Mouse (Mus musculus) kidney, adult 2 months (tissue): ENCODE measurements around the gene Nkx2-2. TPM values are rescaled to one million over a fixed set of nuclear protein-coding genes. Genes with fewer than 3 reads are reported as not detected.

ENCODE experiments used
- DNase-seq: peaks from one replicate; pipeline ENCODE4 v3.0.0; 2021
- H3K27ac ChIP-seq: fragments of 200-500 bp; 2 replicates; pipeline ENCODE4 v1.5.1; 2012; ENCODE audit warnings: low read depth, low read length, control low read depth, inconsistent platforms; ENCODE audit not compliant: insufficient read depth
- H3K27me3 ChIP-seq: fragments of 200-500 bp; replicated peaks from 2 replicates; pipeline ENCODE4 v1.6.1; 2012; ENCODE audit warnings: mild to moderate bottlenecking, moderate library complexity, low read length, inconsistent platforms; ENCODE audit not compliant: control insufficient read depth, insufficient read depth
- H3K36me3 ChIP-seq: fragments of 200-500 bp; 2 replicates; pipeline ENCODE4 v1.6.1; 2012; ENCODE audit warnings: mild to moderate bottlenecking, moderate library complexity, low read length, inconsistent platforms; ENCODE audit not compliant: control insufficient read depth, insufficient read depth
- H3K4me1 ChIP-seq: fragments of 200-500 bp; 2 replicates; pipeline ENCODE4 v1.6.1; 2011; ENCODE audit warnings: low read length; ENCODE audit not compliant: control insufficient read depth, insufficient read depth
- H3K4me3 ChIP-seq: fragments of 200-500 bp; 2 replicates; pipeline ENCODE4 v1.5.1; 2011; ENCODE audit warnings: mild to moderate bottlenecking, low read depth, low read length, control low read depth; ENCODE audit not compliant: insufficient read depth
- CTCF ChIP-seq: fragments of 200-500 bp; conservative IDR thresholded peaks from 2 replicates; pipeline ENCODE4 v1.5.1; 2011; ENCODE audit warnings: low read depth, mild to moderate bottlenecking, control low read depth, low read length, moderate library complexity, mixed read lengths; ENCODE audit not compliant: insufficient read depth, insufficient read length
- POLR2A ChIP-seq: fragments of 200-500 bp; IDR thresholded peaks from one replicate; pipeline ENCODE4 v1.6.1; 2011; ENCODE audit warnings: low read depth, low read length, control low read depth
- WGBS: fragments of 180-500 bp; shearing (Covaris S2); methylation state at CpG from one replicate; pipeline ENCODE4 v1.1.7; 2018; 5-methylcytosine and 5-hydroxymethylcytosine counted together
- polyA plus RNA-seq: library from polyadenylated mRNA; depleted of rRNA; stranded (reverse); fragments of >200 nt; gene quantifications from 2 replicates; pipeline ENCODE4 v1.2.3, GENCODE M21; 2012; rRNA removed

Nkx2-2 gene
- polyA plus RNA-seq, 1 experiment, result not detected

- Histone ChIP-seq H3K36me3 (no peaks in the 10 kb centered on the region), H3K27me3 (no peaks in the 10 kb centered on the region; the same call in 1 of the 2 replicates), H3K27ac (no peak overlapping the region), H3K4me3 (no peak overlapping the region), H3K4me1 (no peaks in the 10 kb centered on the region)
- TF ChIP-seq CTCF, result no peak
- no peak for TF ChIP-seq POLR2A
- no peak for DNase-seq
- 89% methylated on average over 3 of the region's 3 CpGs for WGBS
Observed at GRCm38 (mm10) chr2:147165376-147165775, 28.7 kb downstream of the Nkx2-2 start.

- H3K4me3 ChIP-seq, result no peak overlapping the region
- 54% methylated on average over 2 of the region's 2 CpGs for WGBS
- no peaks in the 10 kb centered on the region for H3K4me1 ChIP-seq
- TF ChIP-seq CTCF (no peak), POLR2A (no peak)
- H3K27ac ChIP-seq, result no peak overlapping the region
- H3K36me3 ChIP-seq, result no peaks in the 10 kb centered on the region
- no peak for DNase-seq
- no peaks in the 10 kb centered on the region for H3K27me3 ChIP-seq
Observed at GRCm38 (mm10) chr2:147152543-147152942, 41.5 kb downstream of the Nkx2-2 start.

Other genes starting within 250 kb of the Nkx2-2 start
- 17.7 and 19.7 TPM in 2 replicates for gene Xrn2, start 181.2 kb downstream of the Nkx2-2 start, polyA plus RNA-seq
- gene Nkx2-4, start 108.8 kb downstream of the Nkx2-2 start, polyA plus RNA-seq, result not detected in 2 replicates
- gene Pax1, start 167.7 kb upstream of the Nkx2-2 start, polyA plus RNA-seq, result 0.06 and 0.10 TPM in 2 replicates